Mouse (Mus musculus) megakaryocyte-erythroid progenitor cell, adult 5-6 weeks (primary cell): Measurements from ENCODE around the gene Usp15. TPM values are rescaled to one million over a fixed set of nuclear protein-coding genes. Genes with fewer than 3 reads are reported as not detected.
"Not testable (repeated sequence)": the region's sequence is repeated elsewhere in the genome, so short reads cannot be mapped to it uniquely, and the experiment has no call there.

Source experiments
- ATAC-seq: replicated peaks from 2 replicates; pipeline ENCODE4 v1.8.0; 2016; ENCODE audit warnings: mild to moderate bottlenecking, inconsistent platforms; ENCODE audit not compliant: severe bottlenecking, poor library complexity, low FRiP score, low TSS enrichment
- total RNA-seq, 2 experiments: library from RNA; stranded (forward) in 1 of 2; stranded (reverse) in 1 of 2; fragments of 200-1000, 215-1000 nt in 1 of 2; fragments of >200 nt in 1 of 2; fragmentation: Nextera tagmentation in 1 of 2; gene quantifications; 2 replicates each; pipeline ENCODE4 v1.2.3; 2014 to 2017

Gene Usp15
- total RNA-seq (2014; fragmentation: Nextera tagmentation), result 238 and 273 TPM in 2 replicates
- 392 and 407 TPM in 2 replicates for total RNA-seq (2017)

- ATAC-seq, result peak; percentile 27
Observed at GRCm38 (mm10) chr10:123196835-123197559, at the start of gene Usp15. Gene Usp15, minus strand, starts transcription at chr10:123196995.

GRCm38 (mm10) chr10:123229420-123229819, 32.6 kb upstream of the Usp15 start:
- peak; percentile 84 for ATAC-seq

GRCm38 (mm10) chr10:123222785-123223184, 26.0 kb upstream of the Usp15 start:
- peak; percentile 98 for ATAC-seq

- ATAC-seq, result peak; percentile 48
Observed at GRCm38 (mm10) chr10:123209517-123209916, 12.7 kb upstream of the Usp15 start.

GRCm38 (mm10) chr10:123208336-123208735, 11.5 kb upstream of the Usp15 start:
- no peak for ATAC-seq

- no peak for ATAC-seq
Observed at GRCm38 (mm10) chr10:123206074-123206473, 9.3 kb upstream of the Usp15 start.

- not testable (repeated sequence) for ATAC-seq
Observed at GRCm38 (mm10) chr10:123205364-123205763, 8.6 kb upstream of the Usp15 start.

- peak; percentile 60 for ATAC-seq
Observed at GRCm38 (mm10) chr10:123201981-123202758, 5.4 kb upstream of the Usp15 start.

- ATAC-seq, result no peak
Observed at GRCm38 (mm10) chr10:123201436-123201835, 4.6 kb upstream of the Usp15 start.

- no peak for ATAC-seq
Observed at GRCm38 (mm10) chr10:123200996-123201395, 4.2 kb upstream of the Usp15 start.

- no peak for ATAC-seq
Observed at GRCm38 (mm10) chr10:123200320-123200659, 3.5 kb upstream of the Usp15 start.

GRCm38 (mm10) chr10:123199615-123200319, 3.0 kb upstream of the Usp15 start:
- peak; percentile 19 for ATAC-seq

GRCm38 (mm10) chr10:123199119-123199518, 2.3 kb upstream of the Usp15 start:
- peak; percentile 44 for ATAC-seq

- ATAC-seq, result no peak
Observed at GRCm38 (mm10) chr10:123198183-123198582, 1.4 kb upstream of the Usp15 start.

GRCm38 (mm10) chr10:123195961-123196834, 597 bp downstream of the Usp15 start:
- ATAC-seq, result peak; percentile 50

GRCm38 (mm10) chr10:123195501-123195900, 1.3 kb downstream of the Usp15 start:
- ATAC-seq, result no peak

GRCm38 (mm10) chr10:123191038-123191437, 5.8 kb downstream of the Usp15 start:
- peak; percentile 35 for ATAC-seq

GRCm38 (mm10) chr10:123187337-123187736, 9.5 kb downstream of the Usp15 start:
- no peak for ATAC-seq

GRCm38 (mm10) chr10:123185907-123186306, 10.9 kb downstream of the Usp15 start:
- 0 out of 2 replicates have a peak, but pooled peaks have one; percentile 25 for ATAC-seq
